Mouse (Mus musculus) thymus, adult 2 months (tissue): ENCODE measurements around the gene Psmc3ip.

Experiments
- CTCF ChIP-seq: fragments of 200-500 bp; IDR thresholded peaks from 2 replicates; pipeline ENCODE4 v1.5.1; 2012; ENCODE audit warnings: mild to moderate bottlenecking, control low read depth, low read length, moderate library complexity, borderline replicate concordance; ENCODE audit not compliant: control insufficient read depth, poor library complexity, insufficient read depth; ENCODE audit errors: extremely low read depth
- POLR2A ChIP-seq: fragments of 200-500 bp; IDR thresholded peaks from 2 replicates; pipeline ENCODE4 v1.6.1; 2012; ENCODE audit warnings: mild to moderate bottlenecking, low read length, control low read depth, moderate library complexity; ENCODE audit not compliant: control insufficient read depth, poor library complexity, insufficient read depth; ENCODE audit errors: extremely low read depth

GRCm38 (mm10) chr11:101140164-101140819 is 45.1 kb upstream of the Psmc3ip start:
- TF ChIP-seq CTCF (no peak), POLR2A (no peak)
